Comparison of ENCODE assay signal across 11 mouse cellular contexts in the genomic region with DNA sequence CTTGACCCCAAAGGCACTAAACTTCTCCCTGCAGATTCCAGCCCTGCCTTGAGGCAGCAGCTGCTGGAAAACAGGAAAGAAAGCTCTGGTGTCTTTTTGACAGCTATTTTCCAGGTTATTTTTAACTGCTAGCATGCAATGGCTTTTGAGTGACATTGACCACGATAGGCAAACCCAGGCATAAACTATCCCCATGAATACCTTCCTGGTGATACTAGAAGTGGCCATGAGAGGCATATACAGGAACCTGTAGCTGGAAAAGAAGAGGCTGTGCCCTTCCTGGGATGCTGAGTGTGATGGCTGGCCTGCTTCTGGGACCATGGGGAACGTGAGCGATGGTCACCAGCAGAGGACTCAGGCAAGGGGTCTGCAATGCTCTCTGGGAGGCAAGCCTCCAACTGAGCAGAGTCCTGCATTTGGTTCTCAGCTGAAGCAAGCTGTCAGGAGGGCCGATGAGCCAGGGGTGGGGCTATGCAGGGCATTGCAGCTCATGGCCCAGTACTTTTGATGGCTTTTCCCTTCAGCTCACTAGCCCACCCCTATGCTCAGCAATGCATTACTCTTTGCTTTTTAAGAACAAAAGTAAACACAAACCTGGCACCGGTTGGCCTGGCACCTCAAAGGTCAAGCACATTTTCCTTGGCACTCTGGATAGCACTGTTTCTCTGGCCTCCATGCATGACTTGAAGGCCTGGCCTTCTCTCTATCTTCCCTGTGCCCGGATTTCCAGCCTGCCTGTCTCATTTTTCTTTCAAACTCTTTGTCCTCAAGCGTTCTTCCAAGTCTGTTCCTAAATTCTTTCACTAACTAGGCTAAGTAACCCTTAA. TPM values are rescaled to one million over a fixed set of nuclear protein-coding genes. Genes with fewer than 3 reads are reported as not detected.
A peak's percentile ranks its signal among the peaks of the same experiment; 100 is the strongest.
DNase-seq lines count a peak whose midpoint lies in the region; ATAC-seq lines count a peak whose summit lies in the region.
"Had no signal": no experiment of that assay in that cellular context is flagged by ENCODE, and none has a peak within 500 bp of the region (broad histone marks: within the 10 kb centered on the region; RNA-seq: fewer than 3 reads in every experiment).

No protein-coding gene starts in this region.

- peak; percentile 3 for DNase-seq in adipocyte (ENCODE audit: low spot score)
- DNase-seq in forelimb bud, embryonic 11.5 days (ENCODE audit: low read depth, low spot score) = peak; percentile 27
- DNase-seq in kidney, postnatal 4 days = peak; percentile 33 to 59
- no peak for DNase-seq in natural killer cell, adult 2 months (ENCODE audit: low spot score in 2 of 2)
- no peak for DNase-seq in gastrocnemius, postnatal 14 days
- DNase-seq in frontal cortex, postnatal 10 days (ENCODE audit: low spot score in 2 of 2) = no peak
- DNase-seq: right cerebral cortex, postnatal 14 days had no signal

- intact Hi-C loops in gastrocnemius, postnatal 14 days (cut with DNase I; ENCODE audit: low total_unique reads) = no loop called here

- H3K27ac ChIP-seq in hindbrain, embryonic 12.5 days = 0 out of 2 replicates have a peak overlapping the region, but pooled peaks have one; percentile 31
- no peak overlapping the region for H3K27ac ChIP-seq in hindbrain, embryonic 16.5 days (ENCODE audit: low read depth, low read length)
- H3K27ac ChIP-seq: stomach, embryonic 15.5 days had no signal

- no peak overlapping the region for H3K9ac ChIP-seq in hindbrain, embryonic 12.5 days
- H3K9ac ChIP-seq in hindbrain, embryonic 16.5 days (ENCODE audit: low read depth, low read length) = no peak overlapping the region
- H3K9ac ChIP-seq: stomach, embryonic 15.5 days had no signal

- no peaks in the 10 kb centered on the region for H3K9me3 ChIP-seq in hindbrain, embryonic 12.5 days (replicated peaks)
- no peaks in the 10 kb centered on the region for H3K9me3 ChIP-seq in hindbrain, embryonic 16.5 days (ENCODE audit: control insufficient read depth, low read length)
- H3K9me3 ChIP-seq: stomach, embryonic 15.5 days had no signal

- H3K4me2 ChIP-seq in hindbrain, embryonic 12.5 days (replicated peaks) = no peak overlapping the region
- no peak overlapping the region for H3K4me2 ChIP-seq in hindbrain, embryonic 16.5 days (ENCODE audit: low read length)
- H3K4me2 ChIP-seq: stomach, embryonic 15.5 days had no signal

- ATAC-seq in hindbrain, embryonic 12.5 days (ENCODE audit: low FRiP score) = no peak
- ATAC-seq in hindbrain, embryonic 16.5 days = no peak
- ATAC-seq: activated CD4-positive, CD25-positive, alpha-beta regulatory T cell, adult 4 months had no signal

- 61% methylated on average over 7 of the region's 7 CpGs for WGBS in hindbrain, embryonic 12.5 days
- 66% methylated on average over 7 of the region's 7 CpGs for WGBS in hindbrain, embryonic 16.5 days

- peaks cover 12% of the 10 kb centered on the region; the same call in 1 of the 2 replicates for H3K36me3 ChIP-seq in hindbrain, embryonic 12.5 days
- peaks cover 5% of the 10 kb centered on the region for H3K36me3 ChIP-seq in hindbrain, embryonic 16.5 days (ENCODE audit: control insufficient read depth, insufficient read depth, low read length)

- peaks cover 20% of the 10 kb centered on the region for H3K4me1 ChIP-seq in hindbrain, embryonic 12.5 days
- H3K4me1 ChIP-seq in hindbrain, embryonic 16.5 days (ENCODE audit: control insufficient read depth, insufficient read depth, low read depth, low read length) = peaks cover 4% of the 10 kb centered on the region; the same call in 1 of the 2 replicates
- H3K4me1 ChIP-seq: stomach, embryonic 15.5 days had no signal

- no peaks in the 10 kb centered on the region for H3K27me3 ChIP-seq in hindbrain, embryonic 12.5 days
- H3K27me3 ChIP-seq in hindbrain, embryonic 16.5 days (replicated peaks; ENCODE audit: control insufficient read depth, insufficient read depth, low read length) = no peaks in the 10 kb centered on the region
- H3K27me3 ChIP-seq: stomach, embryonic 15.5 days had no signal

- H3K4me3 ChIP-seq in hindbrain, embryonic 12.5 days = no peak overlapping the region
- no peak overlapping the region for H3K4me3 ChIP-seq in hindbrain, embryonic 16.5 days (ENCODE audit: low read length)
- H3K4me3 ChIP-seq: stomach, embryonic 15.5 days had no signal

RNA-seq across cellular contexts. Expression of a gene that starts 27.9 kb away (rescaled TPM):
- 0.71 and 0.72 TPM in 2 replicates for polyA plus RNA-seq in hindbrain, embryonic 12.5 days (2016; fragmentation: Nextera tagmentation; extraction: Ambion mirVana)
- polyA plus RNA-seq in hindbrain, embryonic 16.5 days (2015; fragmentation: Nextera tagmentation; extraction: Ambion mirVana) = 0.16 TPM in 2 replicates
- not detected for total RNA-seq in gastrocnemius, postnatal 14 days (2021)
- polyA plus RNA-seq: activated CD4-positive, CD25-positive, alpha-beta regulatory T cell, adult 4 months had no signal

RNA-seq across cellular contexts. Expression of a gene that starts 47.6 kb away (rescaled TPM):
- polyA plus RNA-seq in hindbrain, embryonic 12.5 days (2016; fragmentation: Nextera tagmentation; extraction: Ambion mirVana) = 9.3 and 10.4 TPM in 2 replicates
- 4.5 and 5.4 TPM in 2 replicates for polyA plus RNA-seq in hindbrain, embryonic 16.5 days (2015; fragmentation: Nextera tagmentation; extraction: Ambion mirVana)
- total RNA-seq in gastrocnemius, postnatal 14 days (2021) = 1 to 10 TPM; 1.3 to 1.8 TPM

Comparison
In these comparisons a context has a peak if more than half of its experiments do, and no peak if none do; other contexts are left out.
1. DNase-seq: peak in adipocyte (single experiment), forelimb bud, embryonic 11.5 days (single experiment) and kidney, postnatal 4 days (2 of 2); none in natural killer cell, adult 2 months (0 of 2), gastrocnemius, postnatal 14 days (single experiment) and frontal cortex, postnatal 10 days (0 of 2).